In the genomic region with DNA sequence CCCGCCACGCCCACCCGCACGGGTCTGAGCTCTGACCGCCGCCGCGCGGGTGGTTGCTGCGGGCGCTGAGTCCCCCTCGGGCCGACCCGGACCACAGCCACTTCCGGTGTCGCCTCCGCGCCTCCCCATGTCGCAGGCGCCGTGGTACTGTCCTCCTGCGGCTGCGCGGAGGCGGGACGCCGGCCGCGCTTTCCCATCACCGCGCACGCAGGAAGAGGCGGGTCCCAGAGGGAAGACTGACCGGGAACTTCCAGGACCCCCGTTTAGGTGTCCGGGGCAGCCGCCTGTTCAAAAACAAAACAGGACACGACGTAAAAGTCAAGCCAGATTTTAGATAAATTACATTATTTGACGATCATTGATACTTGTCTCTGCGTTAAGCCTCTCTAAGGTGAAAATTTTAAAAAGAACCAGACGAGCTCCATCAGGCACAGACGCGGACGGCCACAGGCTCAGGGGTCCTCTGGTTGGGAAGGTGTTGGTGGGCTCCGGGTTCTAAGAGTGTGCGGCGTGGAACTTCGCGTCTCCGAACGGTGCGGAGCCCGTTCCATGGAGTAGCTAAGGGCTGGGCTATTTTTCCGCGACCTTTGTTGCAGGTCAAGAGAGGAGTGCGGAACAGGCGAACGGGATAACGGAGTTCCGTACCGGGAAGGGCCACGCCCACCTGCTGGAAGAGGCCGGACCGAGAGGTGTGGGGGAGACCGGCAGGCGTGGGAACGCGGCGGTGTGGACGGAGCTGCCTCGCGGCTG, we compare ENCODE assay signal across 8 mouse cellular contexts. TPM values are rescaled to one million over a fixed set of nuclear protein-coding genes. Genes with fewer than 3 reads are reported as not detected.
DNase-seq lines count a peak whose midpoint lies in the region; ATAC-seq lines count a peak whose summit lies in the region.

Fam104a (minus strand) TSS at position 199 of the 750 bp plus-strand sequence.
D11Wsu47e (plus strand) TSS at position 456 of the 750 bp plus-strand sequence.

- no peaks in the 10 kb centered on the region for H3K9me3 ChIP-seq in hindbrain, embryonic 16.5 days (ENCODE audit: control insufficient read depth, low read length)

- peak within 1 kb of the TSS; percentile 91 for H3K4me2 ChIP-seq in hindbrain, embryonic 16.5 days (ENCODE audit: low read length)

- peak within 1 kb of the TSS; percentile 95 for H3K27ac ChIP-seq in hindbrain, embryonic 16.5 days (ENCODE audit: low read depth, low read length)
- H3K27ac ChIP-seq in macrophage: peak within 1 kb of the TSS; percentile 89

- no peaks in the 10 kb centered on the region for H3K27me3 ChIP-seq in hindbrain, embryonic 16.5 days (replicated peaks; ENCODE audit: control insufficient read depth, insufficient read depth, low read length)

- peaks cover 39% of the 10 kb centered on the region for H3K4me1 ChIP-seq in hindbrain, embryonic 16.5 days (ENCODE audit: control insufficient read depth, insufficient read depth, low read depth, low read length)

- ATAC-seq in hindbrain, embryonic 16.5 days: peak; percentile 96

- peaks cover 74% of the 10 kb centered on the region for H3K79me2 ChIP-seq in macrophage (ENCODE audit: inconsistent target)

- DNase-seq in T-cell, adult 2 months (ENCODE audit: low spot score): peak; percentile 95
- DNase-seq in cerebellum, postnatal 36 days: peak; percentile 94 to 96
- DNase-seq in gastrocnemius, adult 18-20 months (ENCODE audit: low spot score): peak; percentile 95
- peak; percentile 95 to 96 for DNase-seq in left cerebral cortex, adult 18-20 months (ENCODE audit: low spot score in 2 of 2)
- DNase-seq in right cerebral cortex, adult 18-20 months: peak; percentile 96
- DNase-seq in urinary bladder, postnatal 10 days (ENCODE audit: low spot score): peak; percentile 75

- peak within 1 kb of the TSS; percentile 91 for H3K9ac ChIP-seq in hindbrain, embryonic 16.5 days (ENCODE audit: low read depth, low read length)

- peaks cover 4% of the 10 kb centered on the region for H3K36me3 ChIP-seq in hindbrain, embryonic 16.5 days (ENCODE audit: control insufficient read depth, insufficient read depth, low read length)
- H3K36me3 ChIP-seq in macrophage (ENCODE audit: inconsistent target): peaks cover 10% of the 10 kb centered on the region

- H3K4me3 ChIP-seq in hindbrain, embryonic 16.5 days (ENCODE audit: low read length): peak within 1 kb of the TSS; percentile 96
- H3K4me3 ChIP-seq in macrophage (ENCODE audit: inconsistent target): peak within 1 kb of the TSS; percentile 72

- WGBS in hindbrain, embryonic 16.5 days: under 1% methylated on average over 65 of the region's 73 CpGs
- under 1% methylated on average over 70 of the region's 73 CpGs for WGBS in macrophage (ENCODE audit: missing documents)

RNA-seq across cellular contexts. Expression of gene Fam104a, which starts in this region (rescaled TPM):
- total RNA-seq in gastrocnemius, adult 18-20 months (2021): 10 to 100 TPM; 32.7 to 34.4 TPM
- polyA plus RNA-seq in hindbrain, embryonic 16.5 days (2015; fragmentation: Nextera tagmentation; extraction: Ambion mirVana): 39.1 and 42.2 TPM in 2 replicates
- total RNA-seq in left cerebral cortex, adult 18-20 months (2021): 10 to 100 TPM; 31.8 to 33.9 TPM
- total RNA-seq in macrophage (2018; cell fraction: chromatin; rRNA removed): 10 to 100 TPM in 18 of 26 experiments, 1 to 10 TPM in 8; 7.6 to 20.0 (median 12.4) TPM
- total RNA-seq in macrophage (2018; cell fraction: cytosol; rRNA removed): 10 to 100 TPM; 26.2 to 38.3 (median 34.2) TPM
- 10 to 100 TPM in 25 of 26 experiments, 1 to 10 TPM in 1; 8.3 to 23.7 (median 15.9) TPM for total RNA-seq in macrophage (2018; cell fraction: nucleus; rRNA removed)
- 25.4 to 31.8 TPM (median 29.8 TPM) in 3 replicates for polyA plus RNA-seq in macrophage (2018)

RNA-seq across cellular contexts. Expression of gene D11Wsu47e, which starts in this region (rescaled TPM):
- total RNA-seq in gastrocnemius, adult 18-20 months (2021): 1 to 10 TPM; 3.2 to 6.6 TPM
- 22.9 and 24.5 TPM in 2 replicates for polyA plus RNA-seq in hindbrain, embryonic 16.5 days (2015; fragmentation: Nextera tagmentation; extraction: Ambion mirVana)
- total RNA-seq in left cerebral cortex, adult 18-20 months (2021): 10 to 100 TPM; 12.1 to 12.8 TPM
- total RNA-seq in macrophage (2018; cell fraction: chromatin; rRNA removed): 10 to 100 TPM; 11.0 to 52.3 (median 24.4) TPM
- total RNA-seq in macrophage (2018; cell fraction: cytosol; rRNA removed): 10 to 100 TPM in 8 of 26 experiments, 1 to 10 TPM in 18; 3.6 to 12.4 (median 8.7) TPM
- total RNA-seq in macrophage (2018; cell fraction: nucleus; rRNA removed): 10 to 100 TPM in 25 of 26 experiments, 1 to 10 TPM in 1; 7.3 to 36.6 (median 16.2) TPM
- polyA plus RNA-seq in macrophage (2018): 8.5 to 11.5 TPM (median 8.9 TPM) in 3 replicates

Comparison
In these comparisons a context has a peak if more than half of its experiments do, and no peak if none do; other contexts are left out.
1. Peak in every context shown above with its lines: DNase-seq, ATAC-seq, H3K4me3 ChIP-seq and H3K27ac ChIP-seq.